Mouse (Mus musculus) olfactory bulb, adult 2 months (tissue): Measurements from ENCODE around the gene Rfx5.

Experiments
- CTCF ChIP-seq: fragments of 200-500 bp; IDR thresholded peaks from 2 replicates; pipeline ENCODE4 v1.5.1; 2012; ENCODE audit warnings: low read depth, mild to moderate bottlenecking, low read length, moderate library complexity; ENCODE audit not compliant: insufficient read depth
- POLR2A ChIP-seq: fragments of 200-500 bp; IDR thresholded peaks from 2 replicates; pipeline ENCODE4 v1.6.1; 2012; ENCODE audit warnings: mild to moderate bottlenecking, low read depth, low read length, moderate library complexity; ENCODE audit not compliant: insufficient read depth

DNA sequence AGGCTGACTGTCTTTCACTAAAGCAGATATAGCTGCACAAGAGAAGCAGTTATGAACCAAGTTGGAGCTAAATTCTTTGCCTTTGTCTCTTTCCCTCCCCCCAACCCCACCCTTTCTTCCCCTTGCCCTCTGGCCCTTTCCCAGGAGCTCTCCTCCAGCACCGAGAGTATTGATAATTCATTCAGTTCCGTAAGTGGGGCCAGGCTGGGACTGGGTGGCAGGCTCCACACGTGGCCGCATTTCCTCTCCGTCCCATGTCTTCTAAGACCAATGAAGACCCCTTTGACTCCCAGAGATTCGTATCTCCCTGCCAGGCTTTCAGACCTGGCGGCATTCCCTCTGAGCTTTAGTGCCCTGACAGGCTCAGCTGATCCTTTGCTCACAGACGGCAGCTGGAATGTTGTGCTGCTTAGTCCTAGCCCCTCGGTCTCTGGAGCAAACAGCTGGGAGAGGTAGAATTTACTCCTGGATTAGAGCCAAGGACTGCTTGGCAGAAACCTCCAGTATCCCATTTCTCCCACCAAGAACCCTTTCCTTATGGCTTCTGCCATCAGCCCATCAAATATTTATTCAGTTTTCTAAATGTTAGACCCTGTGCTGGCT is 35.4 kb downstream of the Rfx5 start:
- TF ChIP-seq CTCF (no peak), POLR2A (no peak)
